8 mouse cellular contexts compared by ENCODE assay signal in the genomic region with DNA sequence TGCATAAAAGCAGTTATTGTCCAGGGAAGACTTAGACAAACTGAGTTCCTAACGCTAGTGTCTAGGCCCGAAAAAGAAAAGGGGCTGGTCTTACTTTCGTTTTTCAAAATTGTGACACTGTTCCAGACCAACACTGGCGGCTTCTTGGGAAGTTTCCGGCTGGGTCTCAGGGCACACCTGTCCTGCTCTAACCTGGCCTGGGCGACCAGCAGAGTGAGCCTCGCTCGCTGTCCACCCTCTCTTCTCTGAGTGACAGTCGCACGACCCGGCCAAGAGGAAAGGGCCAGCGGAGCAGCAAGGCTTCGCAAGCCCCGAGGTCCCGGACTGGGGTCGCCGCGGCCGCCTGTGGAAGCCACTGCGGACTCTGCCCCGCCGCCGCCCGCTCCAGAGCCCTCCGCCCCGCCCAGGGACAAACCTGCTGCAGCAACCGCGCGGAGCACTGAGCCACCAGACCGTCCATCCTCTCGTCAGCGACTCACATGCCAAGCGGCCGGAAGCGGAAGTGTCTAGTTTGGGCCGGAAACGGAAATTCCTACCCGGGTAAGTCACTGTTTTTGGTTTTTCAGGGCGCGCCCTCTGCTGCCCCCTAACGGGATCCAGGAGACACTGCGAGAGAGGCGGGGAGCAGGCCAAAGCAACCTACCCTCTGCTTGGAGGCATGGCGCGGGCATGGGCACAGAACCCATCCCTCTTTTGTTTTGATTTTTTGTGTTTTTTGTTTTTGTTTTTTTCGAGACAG. TPM values are rescaled to one million over a fixed set of nuclear protein-coding genes. Genes with fewer than 3 reads are reported as not detected.
DNase-seq lines count a peak whose midpoint lies in the region; ATAC-seq and TF ChIP-seq lines count a peak whose summit lies in the region.

A gene (minus strand): TSS at position 485 of the 739 bp plus-strand sequence.

- H3K9ac ChIP-seq in heart, embryonic 15.5 days = peak within 1 kb of the TSS; percentile 71
- H3K9ac ChIP-seq in liver, embryonic 14.5 days (replicated peaks) = peak within 1 kb of the TSS; percentile 86
- H3K9ac ChIP-seq in neural tube, embryonic 11.5 days (ENCODE audit: low read length) = peak within 1 kb of the TSS; percentile 80
- peak within 1 kb of the TSS; percentile 92 for H3K9ac ChIP-seq in stomach, postnatal 0 days (ENCODE audit: low read length)

- 2% methylated on average over 46 of the region's 46 CpGs for WGBS in forebrain, embryonic 10.5 days
- WGBS in heart, embryonic 15.5 days = 1% methylated on average over 45 of the region's 46 CpGs
- WGBS in liver, embryonic 14.5 days (ENCODE audit: insufficient replicate concordance) = 1% methylated on average over 43 of the region's 46 CpGs
- 3% methylated on average over 46 of the region's 46 CpGs for WGBS in neural tube, embryonic 11.5 days
- whole genome bisulfite sequencing in stomach, postnatal 0 days = under 1% methylated on average over 42 of the region's 46 CpGs

- peak; percentile 96 for TF ChIP-seq CTCF in liver, embryonic 14.5 days (IDR thresholded peaks at IDR 0.05; ENCODE audit: low read depth)
- TF ChIP-seq CTCF in stomach, postnatal 0 days (IDR thresholded peaks at IDR 0.05; ENCODE audit: low read depth) = peak; percentile 94

- H3K4me1 ChIP-seq in forebrain, embryonic 10.5 days = peaks cover 21% of the 10 kb centered on the region
- H3K4me1 ChIP-seq in heart, embryonic 15.5 days (replicated peaks) = peaks cover 19% of the 10 kb centered on the region
- peaks cover 11% of the 10 kb centered on the region in 2 experiments for H3K4me1 ChIP-seq in liver, embryonic 14.5 days (replicated peaks; ENCODE audit: control insufficient read depth in 2 of 2, insufficient read depth in 2 of 2, low read length in 1 of 2)
- peaks cover 8% of the 10 kb centered on the region for H3K4me1 ChIP-seq in neural tube, embryonic 11.5 days (ENCODE audit: control insufficient read depth, insufficient read depth, low read length)
- H3K4me1 ChIP-seq in stomach, postnatal 0 days (replicated peaks; ENCODE audit: control insufficient read depth, insufficient read depth) = no peaks in the 10 kb centered on the region

- H3K36me3 ChIP-seq in forebrain, embryonic 10.5 days (replicated peaks) = peaks cover 41% of the 10 kb centered on the region
- H3K36me3 ChIP-seq in heart, embryonic 15.5 days = peaks cover 14% of the 10 kb centered on the region; the same call in 1 of the 2 replicates
- H3K36me3 ChIP-seq in liver, embryonic 14.5 days (replicated peaks; ENCODE audit: control insufficient read depth, insufficient read depth, low read depth) = peaks cover 11% of the 10 kb centered on the region; the same call in 1 of the 2 replicates
- peaks cover 2% of the 10 kb centered on the region; the same call in 1 of the 2 replicates for H3K36me3 ChIP-seq in neural tube, embryonic 11.5 days (ENCODE audit: control insufficient read depth, insufficient read depth, low read length)
- H3K36me3 ChIP-seq in stomach, postnatal 0 days (ENCODE audit: control insufficient read depth, insufficient read depth, low read length) = peaks cover 7% of the 10 kb centered on the region

- H3K4me2 ChIP-seq in heart, embryonic 15.5 days = peak within 1 kb of the TSS; percentile 63
- peak within 1 kb of the TSS; percentile 86 for H3K4me2 ChIP-seq in liver, embryonic 14.5 days (ENCODE audit: low read depth)
- H3K4me2 ChIP-seq in neural tube, embryonic 11.5 days (ENCODE audit: low read depth) = peak within 1 kb of the TSS; percentile 67
- peak within 1 kb of the TSS; percentile 63 for H3K4me2 ChIP-seq in stomach, postnatal 0 days (replicated peaks; ENCODE audit: low read depth)

- no peak for TF ChIP-seq EP300 in liver, embryonic 14.5 days (IDR thresholded peaks at IDR 0.05; ENCODE audit: low read depth)
- no peak for TF ChIP-seq EP300 in stomach, postnatal 0 days (optimal IDR thresholded peaks at IDR 0.05)

- ATAC-seq in heart, embryonic 15.5 days (replicated peaks; ENCODE audit: insufficient number of reproducible peaks, insufficient read depth, low FRiP score, low read depth) = peak; percentile 74
- peak; percentile 80 for ATAC-seq in liver, embryonic 14.5 days (ENCODE audit: insufficient read depth)
- ATAC-seq in neural tube, embryonic 11.5 days (ENCODE audit: insufficient read depth, low FRiP score, low TSS enrichment) = peak; percentile 59
- ATAC-seq in stomach, postnatal 0 days (ENCODE audit: low FRiP score, low TSS enrichment) = peak; percentile 83

- no peaks in the 10 kb centered on the region for H3K27me3 ChIP-seq in forebrain, embryonic 10.5 days (ENCODE audit: poor library complexity, severe bottlenecking)
- no peaks in the 10 kb centered on the region for H3K27me3 ChIP-seq in heart, embryonic 15.5 days
- no peaks in the 10 kb centered on the region for H3K27me3 ChIP-seq in liver, embryonic 14.5 days (ENCODE audit: control insufficient read depth, insufficient read depth, low read length)
- H3K27me3 ChIP-seq in neural tube, embryonic 11.5 days (ENCODE audit: control insufficient read depth, insufficient read depth, low read length) = no peaks in the 10 kb centered on the region
- no peaks in the 10 kb centered on the region for H3K27me3 ChIP-seq in stomach, postnatal 0 days (ENCODE audit: control insufficient read depth, insufficient read depth, low read length)

- H3K9me3 ChIP-seq in forebrain, embryonic 10.5 days = no peaks in the 10 kb centered on the region
- no peaks in the 10 kb centered on the region for H3K9me3 ChIP-seq in heart, embryonic 15.5 days (replicated peaks)
- no peaks in the 10 kb centered on the region for H3K9me3 ChIP-seq in liver, embryonic 14.5 days (ENCODE audit: control insufficient read depth, low read length)
- H3K9me3 ChIP-seq in neural tube, embryonic 11.5 days (ENCODE audit: control insufficient read depth, low read length) = no peaks in the 10 kb centered on the region
- no peaks in the 10 kb centered on the region for H3K9me3 ChIP-seq in stomach, postnatal 0 days (ENCODE audit: control insufficient read depth, low read length)

- DNase-seq in CD8-positive naive resting alpha-beta T cell, adult 2 months (ENCODE audit: low read depth in 2 of 2, low spot score in 2 of 2) = peak; percentile 91 to 94
- peak; percentile 93 for DNase-seq in c-Kit-positive CD71-negative TER-119-negative erythroid progenitor cells, embryonic 14.5 days (ENCODE audit: low read depth)
- DNase-seq in forebrain, embryonic 10.5 days (ENCODE audit: extremely low spot score, low spot score) = peak; percentile 96
- peak; percentile 96 for DNase-seq in kidney, postnatal 25 days
- peak; percentile 89 to 92 (median 90) for DNase-seq in liver, embryonic 14.5 days (ENCODE audit: low read depth in 3 of 3, low spot score in 3 of 3)
- DNase-seq in neural tube, embryonic 11.5 days (ENCODE audit: low spot score) = peak; percentile 91
- DNase-seq in stomach, postnatal 0 days (ENCODE audit: low spot score) = peak; percentile 94

- H3K27ac ChIP-seq in forebrain, embryonic 10.5 days = peak within 1 kb of the TSS; percentile 89
- peak within 1 kb of the TSS; percentile 35; the same call in 1 of the 2 replicates for H3K27ac ChIP-seq in heart, embryonic 15.5 days
- peak within 1 kb of the TSS; percentile 5 for H3K27ac ChIP-seq in liver, embryonic 14.5 days
- no peak within 1 kb of the TSS for H3K27ac ChIP-seq in neural tube, embryonic 11.5 days (ENCODE audit: low read depth, low read length)
- H3K27ac ChIP-seq in stomach, postnatal 0 days (replicated peaks) = peak within 1 kb of the TSS; percentile 81

- peak within 1 kb of the TSS; percentile 72 for H3K4me3 ChIP-seq in forebrain, embryonic 10.5 days
- peak within 1 kb of the TSS; percentile 80 for H3K4me3 ChIP-seq in heart, embryonic 15.5 days
- H3K4me3 ChIP-seq in liver, embryonic 14.5 days (ENCODE audit: insufficient read depth in 1 of 2, low read depth in 2 of 2, low read length in 2 of 2) = peak within 1 kb of the TSS; percentile 91 to 92
- H3K4me3 ChIP-seq in neural tube, embryonic 11.5 days (ENCODE audit: low read depth, low read length) = peak within 1 kb of the TSS; percentile 90
- peak within 1 kb of the TSS; percentile 92 for H3K4me3 ChIP-seq in stomach, postnatal 0 days (ENCODE audit: low read depth, low read length)

RNA-seq across cellular contexts. Expression of the gene that starts here (rescaled TPM):
- 118 and 123 TPM in 2 replicates for polyA plus RNA-seq in forebrain, embryonic 10.5 days (2016; fragmentation: Nextera tagmentation; extraction: Ambion mirVana)
- 53.4 and 60.2 TPM in 2 replicates for polyA plus RNA-seq in heart, embryonic 15.5 days (2015; fragmentation: Nextera tagmentation; extraction: Ambion mirVana)
- 22.4 and 35.4 TPM in 2 replicates for polyA plus RNA-seq in liver, embryonic 14.5 days (2012; rRNA removed)
- 54.5 and 54.8 TPM in 2 replicates for polyA plus RNA-seq in liver, embryonic 14.5 days (2014; fragmentation: Nextera tagmentation; extraction: Ambion mirVana)
- polyA plus RNA-seq in neural tube, embryonic 11.5 days (2014; fragmentation: Nextera tagmentation; extraction: Ambion mirVana) = 115 and 116 TPM in 2 replicates
- 55.8 and 57.0 TPM in 2 replicates for polyA plus RNA-seq in stomach, postnatal 0 days (2015; fragmentation: Nextera tagmentation; extraction: Ambion mirVana)
